Mouse (Mus musculus) CD4-positive, CD25-positive, alpha-beta regulatory T cell, adult 4 months (primary cell): ENCODE data around the gene Olfr347. TPM values are rescaled to one million over a fixed set of nuclear protein-coding genes. Genes with fewer than 3 reads are reported as not detected.

Experiments
- ATAC-seq: one replicate; pipeline ENCODE4 v1.8.0; 2017
- polyA plus RNA-seq, 2 experiments: library from polyadenylated mRNA; unstranded; fragments of 100-300 nt; shearing (Covaris generic); gene quantifications; one replicate each; pipeline ENCODE4 v1.2.1; 2017

Gene Olfr347
- polyA plus RNA-seq = not detected

DNA sequence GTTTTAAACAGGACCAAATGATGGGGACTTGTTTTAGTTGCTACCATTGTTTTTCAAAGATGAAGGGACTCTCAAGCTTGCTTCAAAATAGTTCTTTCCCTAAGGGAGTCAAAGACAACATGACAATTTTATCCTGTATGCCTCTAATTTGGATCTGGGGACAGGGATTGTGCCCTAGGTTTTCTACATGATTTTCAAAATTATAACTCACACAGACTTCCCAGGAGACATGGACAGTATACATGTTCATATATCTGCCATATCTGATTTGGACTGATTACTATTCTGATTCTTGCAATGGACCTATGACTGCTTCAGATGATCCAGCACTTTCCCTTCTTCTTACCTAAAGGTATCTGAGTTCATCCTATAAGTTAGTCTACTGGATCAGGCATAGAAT lies at the start of gene Olfr347:
Gene Olfr347, plus strand, starts transcription at position 301 of the 400 bp plus-strand sequence.
- ATAC-seq = no peak

DNA sequence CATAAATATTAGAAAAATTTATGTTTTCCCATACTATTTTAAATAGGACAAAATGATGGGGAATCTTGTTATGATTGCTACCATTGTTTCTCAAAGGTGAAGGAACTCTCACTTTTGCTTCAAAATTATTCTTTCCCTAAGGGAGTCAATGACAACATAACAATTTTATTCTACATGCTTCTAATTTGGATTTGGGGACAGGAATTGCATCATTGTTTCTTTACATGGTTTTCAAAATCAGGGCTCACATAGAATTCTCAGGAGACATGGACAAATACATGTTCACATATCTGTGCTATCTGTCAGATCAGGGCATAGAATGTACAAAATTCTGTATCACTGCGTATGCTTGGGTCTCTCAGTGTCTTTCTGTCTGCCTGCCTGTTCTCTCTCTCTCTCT lies 46.2 kb upstream of the Olfr347 start, which contains the start of gene Olfr346:
Gene Olfr346, plus strand, starts transcription at position 301 of the 400 bp plus-strand sequence.
- ATAC-seq = no peak

DNA sequence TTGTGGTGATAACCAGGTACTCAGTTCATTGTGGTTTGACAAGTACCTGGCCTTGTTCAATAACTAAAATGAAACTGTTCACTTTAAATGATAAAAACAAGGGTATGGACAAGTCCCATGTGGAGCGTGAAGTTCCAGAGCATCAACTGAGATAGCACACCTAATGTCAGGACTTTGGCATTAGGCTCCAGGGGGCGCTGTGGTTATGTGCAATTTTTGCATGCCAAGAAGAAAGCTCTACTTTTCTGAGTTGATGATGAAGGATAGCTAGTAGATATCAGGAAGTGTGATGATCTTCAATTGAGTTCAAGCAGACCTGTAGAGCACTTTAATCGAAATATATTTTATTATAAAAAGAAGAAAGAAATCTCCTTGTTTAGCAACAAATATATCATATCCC lies 4.5 kb downstream of the Olfr347 start:
- no peak for ATAC-seq

DNA sequence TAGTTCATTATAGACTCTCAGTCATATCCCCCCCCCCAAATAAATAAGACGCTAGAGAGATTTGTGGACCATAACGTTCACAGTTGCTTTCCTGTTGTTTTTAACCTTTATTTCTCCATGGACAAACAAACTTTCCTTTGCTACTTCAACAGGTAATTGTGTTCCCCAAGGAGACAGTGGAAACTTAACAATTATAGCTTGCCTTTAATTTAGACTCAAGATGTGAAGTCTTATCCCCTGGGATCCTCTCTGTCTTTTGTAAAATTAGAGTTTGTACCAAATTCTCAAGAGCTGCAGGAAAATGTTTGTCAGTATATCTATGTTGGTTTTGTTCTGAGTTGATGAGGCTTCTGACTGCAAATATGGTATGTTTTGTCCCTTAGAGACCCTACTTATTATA lies 52.3 kb downstream of the Olfr347 start, which contains the start of gene Olfr348:
Gene Olfr348, plus strand, starts transcription at position 301 of the 400 bp plus-strand sequence.
- no peak for ATAC-seq

Other genes with a start within 250 kb of the Olfr347 start
- gene Olfr341, start 249.4 kb upstream of the Olfr347 start, polyA plus RNA-seq = under 1 TPM in 1 of 2 experiments, not detected in 1; 0.11 TPM
- not detected for gene Olfr342, start 206.9 kb upstream of the Olfr347 start, polyA plus RNA-seq
- under 1 TPM in 1 of 2 experiments, not detected in 1; 0.08 TPM for gene Olfr344, start 165.2 kb upstream of the Olfr347 start, polyA plus RNA-seq
- gene Olfr345, start 91.9 kb upstream of the Olfr347 start, polyA plus RNA-seq = not detected
- gene Olfr346, start 46.1 kb upstream of the Olfr347 start, polyA plus RNA-seq = not detected
- not detected for gene Olfr348, start 52.4 kb downstream of the Olfr347 start, polyA plus RNA-seq
- not detected for gene Olfr50, start 58.6 kb downstream of the Olfr347 start, polyA plus RNA-seq
- gene Olfr3, start 85.1 kb downstream of the Olfr347 start, polyA plus RNA-seq = not detected
- gene Olfr350, start 114.4 kb downstream of the Olfr347 start, polyA plus RNA-seq = not detected
- gene Olfr351, start 130.8 kb downstream of the Olfr347 start, polyA plus RNA-seq = not detected
- gene Olfr352, start 136.6 kb downstream of the Olfr347 start, polyA plus RNA-seq = not detected
- not detected for gene Olfr353, start 161.0 kb downstream of the Olfr347 start, polyA plus RNA-seq
- under 1 TPM in 1 of 2 experiments, not detected in 1; 0.09 TPM for gene Olfr354, start 173.8 kb downstream of the Olfr347 start, polyA plus RNA-seq
- under 1 TPM in 1 of 2 experiments, not detected in 1; 0.44 TPM for gene Olfr355, start 197.0 kb downstream of the Olfr347 start, polyA plus RNA-seq
- not detected for gene Olfr356, start 205.2 kb downstream of the Olfr347 start, polyA plus RNA-seq